9 mouse cellular contexts compared by ENCODE assay signal in genomic region chr11:63026651-63027141, GRCm38 (mm10). TPM values are rescaled to one million over a fixed set of nuclear protein-coding genes. Genes with fewer than 3 reads are reported as not detected.
DNase-seq lines count a peak whose midpoint lies in the region; ATAC-seq lines count a peak whose summit lies in the region.
"Had no signal": no experiment of that assay in that cellular context is flagged by ENCODE, and none has a peak within 500 bp of the region (broad histone marks: within the 10 kb centered on the region; RNA-seq: fewer than 3 reads in every experiment).

No protein-coding gene starts in this region.

- ATAC-seq in granulocyte monocyte progenitor cell, adult 5-6 weeks (replicated peaks; ENCODE audit: poor library complexity, severe bottlenecking) = no peak; the same call in 1 of the 2 replicates

- intact Hi-C loops in heart, postnatal 36 days (cut with DNase I) = loop anchor here (2.0 to 5.0 kb wide), 2 partner anchors 104 kb away; no protein-coding TSS in a partner anchor

- DNase-seq in right cerebral cortex, postnatal 25 days = peak; percentile 59
- DNase-seq in right cerebral cortex, postnatal 4 days = no peak
- DNase-seq in cerebellum, adult 18-20 months = peak; percentile 83
- peak; percentile 64 to 76 for DNase-seq in heart, postnatal 36 days
- DNase-seq in ovary, postnatal 36 days (ENCODE audit: low spot score) = peak; percentile 55
- no peak for DNase-seq in thymus, postnatal 14 days
- DNase-seq in kidney, postnatal 14 days = no peak

RNA-seq across cellular contexts. Expression of gene Tekt3, which starts 34.8 kb away (rescaled TPM):
- not detected for total RNA-seq in heart, postnatal 36 days (2021)
- not detected in 2 replicates for total RNA-seq in granulocyte monocyte progenitor cell, adult 5-6 weeks (2014; fragmentation: Nextera tagmentation)
- total RNA-seq in granulocyte monocyte progenitor cell, adult 5-6 weeks (2017) = not detected in 2 replicates
- total RNA-seq: gastrocnemius, postnatal 4 days had no signal

Comparison
In these comparisons a context has a peak if more than half of its experiments do, and no peak if none do; other contexts are left out.
1. DNase-seq: peak in right cerebral cortex, postnatal 25 days (single experiment), cerebellum, adult 18-20 months (2 of 2), heart, postnatal 36 days (2 of 2) and ovary, postnatal 36 days (single experiment); none in right cerebral cortex, postnatal 4 days (single experiment), thymus, postnatal 14 days (single experiment) and kidney, postnatal 14 days (single experiment).